Mouse (Mus musculus) fat pad, adult 2 months (tissue): ENCODE results near the gene Cyp17a1.

ENCODE experiments used
- DNase-seq: peaks from one replicate; pipeline ENCODE4 v3.0.0-alpha.2; 2011; ENCODE audit warnings: low read depth, low spot score; ENCODE audit errors: extremely low read depth

Cyp17a1 gene

GRCm38 (mm10) chr19:46619001-46619400, 54.0 kb downstream of the Cyp17a1 start:
- no peak for DNase-seq

- no peak for DNase-seq
Measured at GRCm38 (mm10) chr19:46618322-46618721, 54.6 kb downstream of the Cyp17a1 start.

- no peak for DNase-seq
Measured at GRCm38 (mm10) chr19:46617361-46617760, 55.6 kb downstream of the Cyp17a1 start.
